Mouse (Mus musculus) stomach, postnatal 0 days (tissue): ENCODE data around the gene Prss53.

Experiments
- CTCF ChIP-seq: IDR thresholded peaks from 2 replicates; pipeline ENCODE4 v1.5.1; 2016; ENCODE audit warnings: antibody characterized with exemption, low read depth, mild to moderate bottlenecking, moderate library complexity
- EP300 ChIP-seq: optimal IDR thresholded peaks from 2 replicates; pipeline ENCODE3; 2016; ENCODE audit warnings: antibody characterized with exemption

DNA sequence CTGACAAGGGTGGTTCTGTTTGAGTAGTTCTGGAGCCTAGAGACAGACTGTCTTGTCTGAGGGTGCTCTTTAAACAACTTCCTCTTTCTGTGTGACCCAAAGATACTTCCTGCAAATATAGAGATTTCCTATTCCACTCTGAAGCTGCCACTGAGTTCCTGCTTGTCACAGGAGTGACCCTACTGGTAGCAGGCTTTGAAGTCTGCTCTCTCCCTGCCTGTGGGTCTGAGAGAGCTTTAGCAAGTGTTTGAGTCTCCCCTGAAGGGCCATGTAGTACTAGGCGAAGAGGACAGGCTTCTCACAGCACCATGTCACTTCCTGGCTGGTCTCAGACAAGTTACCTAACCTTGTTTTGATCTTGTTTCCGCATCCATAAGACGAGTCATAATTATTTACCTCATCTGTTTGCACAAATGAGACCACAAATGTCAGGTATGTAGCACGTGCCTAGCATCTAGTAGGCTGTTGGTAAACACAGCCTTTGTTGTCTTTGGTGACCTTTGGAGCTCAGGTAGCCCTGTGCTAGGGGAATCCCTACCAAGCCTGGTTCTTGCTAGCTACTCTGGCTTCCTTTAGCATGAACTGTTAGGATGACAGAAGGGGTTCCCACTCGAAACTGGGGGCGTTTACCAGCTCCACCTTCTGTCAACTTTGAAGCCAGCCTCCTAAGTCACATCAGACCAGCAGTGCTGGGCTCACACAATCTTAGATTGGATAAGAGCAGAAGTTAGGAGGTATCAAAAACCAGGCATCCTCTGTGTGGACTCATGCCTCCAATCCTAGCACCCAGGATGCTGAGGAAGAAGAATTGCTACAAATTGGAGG is 31.9 kb upstream of the Prss53 start:
- TF ChIP-seq EP300 = no peak
- TF ChIP-seq CTCF = no peak
